8 mouse cellular contexts compared by ENCODE assay signal in genomic region chr5:130173012-130173411, GRCm38 (mm10). TPM values are rescaled to one million over a fixed set of nuclear protein-coding genes. Genes with fewer than 3 reads are reported as not detected.
DNase-seq lines count a peak whose midpoint lies in the region; ATAC-seq lines count a peak whose summit lies in the region.

No protein-coding gene starts in this region.

- no peak overlapping the region for H3K27ac ChIP-seq in lung, embryonic 15.5 days
- no peak overlapping the region for H3K27ac ChIP-seq in forebrain, embryonic 12.5 days
- H3K27ac ChIP-seq in stomach, embryonic 14.5 days (ENCODE audit: low read length), result no peak overlapping the region

- no peaks in the 10 kb centered on the region for H3K36me3 ChIP-seq in lung, embryonic 15.5 days
- no peaks in the 10 kb centered on the region for H3K36me3 ChIP-seq in forebrain, embryonic 12.5 days (replicated peaks)
- H3K36me3 ChIP-seq in stomach, embryonic 14.5 days (ENCODE audit: control insufficient read depth, insufficient read depth, low read length), result no peaks in the 10 kb centered on the region

- intact Hi-C loops in left cerebral cortex, postnatal 36 days (cut with DNase I), result no loop called here

- no peaks in the 10 kb centered on the region for H3K9me3 ChIP-seq in lung, embryonic 15.5 days
- no peaks in the 10 kb centered on the region for H3K9me3 ChIP-seq in forebrain, embryonic 12.5 days
- no peaks in the 10 kb centered on the region for H3K9me3 ChIP-seq in stomach, embryonic 14.5 days (ENCODE audit: control insufficient read depth, low read depth, low read length)

- no peak for DNase-seq in lung, postnatal 25 days (ENCODE audit: low spot score)
- peak; percentile 28 for DNase-seq in liver
- DNase-seq in frontal cortex, postnatal 25 days (ENCODE audit: low spot score in 2 of 2), result no peak
- no peak for DNase-seq in cerebellum, adult 8-10 months
- no peak for DNase-seq in left cerebral cortex, postnatal 36 days (ENCODE audit: low spot score in 2 of 2)

- peaks cover 25% of the 10 kb centered on the region for H3K4me1 ChIP-seq in lung, embryonic 15.5 days
- H3K4me1 ChIP-seq in forebrain, embryonic 12.5 days, result peaks cover 19% of the 10 kb centered on the region
- peaks cover 16% of the 10 kb centered on the region; the same call in 1 of the 2 replicates for H3K4me1 ChIP-seq in stomach, embryonic 14.5 days (ENCODE audit: control insufficient read depth, insufficient read depth, low read length)

- H3K9ac ChIP-seq in lung, embryonic 15.5 days, result 0 out of 2 replicates have a peak overlapping the region, but pooled peaks have one; percentile 89
- H3K9ac ChIP-seq in forebrain, embryonic 12.5 days, result peak overlapping the region; percentile 93; the same call in 1 of the 2 replicates
- H3K9ac ChIP-seq in stomach, embryonic 14.5 days (replicated peaks; ENCODE audit: low read depth, low read length), result no peak overlapping the region

- peak overlapping the region; percentile 65 for H3K4me2 ChIP-seq in lung, embryonic 15.5 days
- H3K4me2 ChIP-seq in forebrain, embryonic 12.5 days, result peak overlapping the region; percentile 65; the same call in 1 of the 2 replicates
- peak overlapping the region; percentile 63 for H3K4me2 ChIP-seq in stomach, embryonic 14.5 days (replicated peaks; ENCODE audit: low read depth, low read length)

- no peaks in the 10 kb centered on the region for H3K27me3 ChIP-seq in lung, embryonic 15.5 days
- no peaks in the 10 kb centered on the region for H3K27me3 ChIP-seq in forebrain, embryonic 12.5 days
- no peaks in the 10 kb centered on the region for H3K27me3 ChIP-seq in stomach, embryonic 14.5 days (ENCODE audit: control insufficient read depth, insufficient read depth, low read length)

- peak overlapping the region; percentile 91 for H3K4me3 ChIP-seq in lung, embryonic 15.5 days
- peak overlapping the region; percentile 93 for H3K4me3 ChIP-seq in forebrain, embryonic 12.5 days (replicated peaks)
- H3K4me3 ChIP-seq in stomach, embryonic 14.5 days (ENCODE audit: low read depth, low read length), result peak overlapping the region; percentile 96; the same call in 1 of the 2 replicates

- no peak for ATAC-seq in lung, embryonic 15.5 days (ENCODE audit: borderline replicate concordance, extremely low read depth, low FRiP score, low TSS enrichment)
- ATAC-seq in forebrain, embryonic 12.5 days (ENCODE audit: low FRiP score), result no peak
- ATAC-seq in stomach, embryonic 14.5 days (ENCODE audit: insufficient number of reproducible peaks, insufficient read depth, low FRiP score, low read depth), result no peak

- 70% methylated on average over 4 of the region's 4 CpGs for WGBS in lung, embryonic 15.5 days
- WGBS in forebrain, embryonic 12.5 days, result 93% methylated on average over 4 of the region's 4 CpGs
- WGBS in stomach, embryonic 14.5 days, result 79% methylated on average over 4 of the region's 4 CpGs

RNA-seq across cellular contexts. Expression of gene Rabgef1, which starts 1.4 kb away (rescaled TPM):
- polyA plus RNA-seq in lung, embryonic 15.5 days (2015; fragmentation: Nextera tagmentation; extraction: Ambion mirVana), result 27.1 and 27.7 TPM in 2 replicates
- 30.7 and 31.5 TPM in 2 replicates for polyA plus RNA-seq in forebrain, embryonic 12.5 days (2016; fragmentation: Nextera tagmentation; extraction: Ambion mirVana)
- 25.7 and 27.9 TPM in 2 replicates for polyA plus RNA-seq in stomach, embryonic 14.5 days (2014; fragmentation: Nextera tagmentation; extraction: Ambion mirVana)
- total RNA-seq in left cerebral cortex, postnatal 36 days (2021), result 10 to 100 TPM; 58.6 to 59.7 TPM

RNA-seq across cellular contexts. Expression of gene Kctd7, which starts 28.4 kb away (rescaled TPM):
- 5.8 and 6.5 TPM in 2 replicates for polyA plus RNA-seq in lung, embryonic 15.5 days (2015; fragmentation: Nextera tagmentation; extraction: Ambion mirVana)
- polyA plus RNA-seq in forebrain, embryonic 12.5 days (2016; fragmentation: Nextera tagmentation; extraction: Ambion mirVana), result 7.5 and 7.7 TPM in 2 replicates
- 5.0 and 5.1 TPM in 2 replicates for polyA plus RNA-seq in stomach, embryonic 14.5 days (2014; fragmentation: Nextera tagmentation; extraction: Ambion mirVana)
- 10 to 100 TPM in 1 of 2 experiments, 1 to 10 TPM in 1; 9.4 to 13.1 TPM for total RNA-seq in left cerebral cortex, postnatal 36 days (2021)

RNA-seq across cellular contexts. Expression of gene Tmem248, which starts 43.9 kb away (rescaled TPM):
- 33.6 and 39.6 TPM in 2 replicates for polyA plus RNA-seq in lung, embryonic 15.5 days (2015; fragmentation: Nextera tagmentation; extraction: Ambion mirVana)
- polyA plus RNA-seq in forebrain, embryonic 12.5 days (2016; fragmentation: Nextera tagmentation; extraction: Ambion mirVana), result 29.2 and 30.1 TPM in 2 replicates
- polyA plus RNA-seq in stomach, embryonic 14.5 days (2014; fragmentation: Nextera tagmentation; extraction: Ambion mirVana), result 33.7 and 36.7 TPM in 2 replicates
- 10 to 100 TPM; 42.9 to 43.3 TPM for total RNA-seq in left cerebral cortex, postnatal 36 days (2021)
